Mouse (Mus musculus): ENCODE measurements around the gene Fbxw20. TPM values are rescaled to one million over a fixed set of nuclear protein-coding genes. Genes with fewer than 3 reads are reported as not detected.

Gene Fbxw20
- polyA plus RNA-seq, 1 experiment, result not detected

DNA sequence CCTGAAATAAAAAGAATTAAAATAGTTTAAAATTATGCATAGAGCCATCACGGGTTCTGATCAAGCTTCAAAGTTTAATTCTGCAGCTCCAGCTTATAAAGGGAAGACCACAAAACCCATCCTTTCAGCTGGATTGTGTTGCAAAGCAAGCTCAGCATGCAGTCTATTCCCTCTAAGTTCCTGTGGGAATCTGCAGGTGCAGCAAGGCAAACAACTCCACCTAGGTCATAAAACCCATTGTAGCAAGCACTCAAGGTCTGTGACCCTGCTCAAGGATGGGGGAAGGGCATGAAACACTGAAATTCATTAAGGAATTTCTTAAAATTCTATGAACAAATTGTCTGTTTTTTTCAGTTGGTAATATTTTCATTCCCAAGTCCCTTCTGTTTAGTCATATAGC is 57.3 kb downstream of the Fbxw20 start:
- Histone ChIP-seq H3K4me3 (ENCODE audit: extremely low read depth, insufficient read depth, insufficient read length) (no peak overlapping the region), H3K27ac (ENCODE audit: insufficient read depth, low read length) (no peak overlapping the region), H3K4me1 (ENCODE audit: control insufficient read depth, insufficient read depth, insufficient read length) (no peaks in the 10 kb centered on the region), H3K36me3 (ENCODE audit: control insufficient read depth, insufficient read depth, low read length) (no peaks in the 10 kb centered on the region), H3K27me3 (ENCODE audit: control insufficient read depth, insufficient read depth, low read length) (no peaks in the 10 kb centered on the region)
- WGBS, result 80% methylated on average over 1 of the region's 1 CpGs
- TF ChIP-seq POLR2A (IDR thresholded peaks at IDR 0.05; ENCODE audit: low read depth, low read length), result no peak
- TF ChIP-seq CTCF (IDR thresholded peaks at IDR 0.05; ENCODE audit: extremely low read depth, insufficient read depth, insufficient read length, insufficient replicate concordance), result no peak
- no peak for DNase-seq (ENCODE audit: low read depth in 1 of 2, low spot score in 2 of 2)

DNA sequence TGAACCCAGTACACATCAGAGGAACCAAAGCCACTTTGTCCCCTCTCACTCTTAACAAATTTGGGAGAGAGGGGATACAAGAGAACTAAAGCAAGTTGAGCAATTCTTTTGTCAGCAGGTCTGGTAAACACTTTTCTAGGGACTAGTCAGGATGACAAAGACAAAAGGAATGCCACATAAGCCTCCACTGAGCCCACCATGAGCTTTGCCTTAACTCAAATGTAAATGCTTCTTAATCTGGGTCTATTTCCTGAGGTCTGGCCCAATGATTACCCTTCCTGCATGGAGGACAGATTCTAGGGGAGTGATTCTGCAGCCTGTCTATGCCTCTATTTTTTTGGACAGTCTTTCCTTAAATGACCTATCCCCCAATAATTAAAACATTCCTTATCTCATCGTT is 58.3 kb downstream of the Fbxw20 start:
- no peaks in the 10 kb centered on the region for H3K36me3 ChIP-seq (ENCODE audit: control insufficient read depth, insufficient read depth, low read length)
- no peak overlapping the region for H3K27ac ChIP-seq (ENCODE audit: insufficient read depth, low read length)
- DNase-seq (ENCODE audit: low read depth in 1 of 2, low spot score in 2 of 2), result no peak
- no peak for TF ChIP-seq CTCF (IDR thresholded peaks at IDR 0.05; ENCODE audit: extremely low read depth, insufficient read depth, insufficient read length, insufficient replicate concordance)
- TF ChIP-seq POLR2A (IDR thresholded peaks at IDR 0.05; ENCODE audit: low read depth, low read length), result no peak
- WGBS, result 88% methylated on average over 1 of the region's 1 CpGs
- no peaks in the 10 kb centered on the region for H3K27me3 ChIP-seq (ENCODE audit: control insufficient read depth, insufficient read depth, low read length)
- H3K4me3 ChIP-seq (ENCODE audit: extremely low read depth, insufficient read depth, insufficient read length), result no peak overlapping the region
- no peaks in the 10 kb centered on the region for H3K4me1 ChIP-seq (ENCODE audit: control insufficient read depth, insufficient read depth, insufficient read length)

Other genes with a start within 250 kb of the Fbxw20 start
- 0.92 and 0.97 TPM in 2 replicates for gene Ucn2, start 248.7 kb downstream of the Fbxw20 start, polyA plus RNA-seq (2012; rRNA removed)
- 22.6 and 25.4 TPM in 2 replicates for gene Pfkfb4, start 243.0 kb downstream of the Fbxw20 start, polyA plus RNA-seq (2012; rRNA removed)
- 4,319 and 4,795 TPM in 2 replicates for gene Shisa5, start 196.2 kb downstream of the Fbxw20 start, polyA plus RNA-seq (2012; rRNA removed)
- gene Trex1, start 175.0 kb downstream of the Fbxw20 start, polyA plus RNA-seq (2012; rRNA removed), result 137 and 262 TPM in 2 replicates
- 16.2 and 17.0 TPM in 2 replicates for gene Atrip, start 160.6 kb downstream of the Fbxw20 start, polyA plus RNA-seq (2012; rRNA removed)
- 5.1 and 5.2 TPM in 2 replicates for gene Ccdc51, start 152.3 kb downstream of the Fbxw20 start, polyA plus RNA-seq (2012; rRNA removed)
- gene Tma7, start 152.2 kb downstream of the Fbxw20 start, polyA plus RNA-seq (2012; rRNA removed), result 10.2 and 16.4 TPM in 2 replicates
- 10.4 TPM in 2 replicates for gene Plxnb1, start 139.4 kb downstream of the Fbxw20 start, polyA plus RNA-seq (2012; rRNA removed)
- gene Fbxw21, start 72.7 kb downstream of the Fbxw20 start, polyA plus RNA-seq (2012; rRNA removed), result not detected in 2 replicates
- 0.37 TPM in 1 of 2 replicates, not detected in the other for gene Fbxw13, start 38.8 kb downstream of the Fbxw20 start, polyA plus RNA-seq (2012; rRNA removed)
- not detected in 2 replicates for gene Fbxw14, start 52.9 kb upstream of the Fbxw20 start, polyA plus RNA-seq (2012; rRNA removed)
- not detected in 2 replicates for gene Fbxw28, start 104.9 kb upstream of the Fbxw20 start, polyA plus RNA-seq (2012; rRNA removed)
- not detected in 2 replicates for gene Fbxw22, start 169.5 kb upstream of the Fbxw20 start, polyA plus RNA-seq (2012; rRNA removed)
- not detected in 2 replicates for gene Fbxw16, start 214.4 kb upstream of the Fbxw20 start, polyA plus RNA-seq (2012; rRNA removed)